Mouse (Mus musculus): ENCODE measurements at regions not wholly inside any gene's neighbourhood (a gene's known extent, or its start where the extent isn't known, plus 50 kb on each side); places are given as distances from the start of the nearest gene placed in this dataset.
"Not testable (repeated sequence)": the region's sequence is repeated elsewhere in the genome, so short reads cannot be mapped to it uniquely, and the experiment has no call there.

DNA sequence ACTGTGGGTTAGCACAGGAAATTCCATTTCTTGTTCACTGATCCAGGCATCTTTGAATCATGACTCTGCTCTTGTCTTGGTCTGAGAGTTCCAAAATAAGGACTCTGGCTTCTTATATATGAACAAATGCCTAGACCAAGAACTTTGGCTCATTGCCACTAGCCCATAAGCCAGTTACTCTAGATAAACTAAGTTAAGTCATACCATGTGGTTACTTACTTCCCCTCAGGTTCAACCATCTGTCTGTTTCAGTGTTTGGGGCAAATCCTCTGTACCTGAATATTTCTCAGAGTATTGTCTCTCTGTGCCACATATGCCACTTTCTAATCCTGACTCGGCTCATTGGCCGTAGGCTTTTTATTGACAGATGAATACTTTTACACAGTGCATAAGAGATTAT is 454.7 kb upstream of the Tbl1xr1 start:
- no peak for DNase-seq (ENCODE audit: low spot score in 2 of 2)

GRCm38 (mm10) chr3:21625039-21625438 is 451.4 kb upstream of the Tbl1xr1 start:
- DNase-seq (ENCODE audit: low spot score in 2 of 2), result no peak

DNA sequence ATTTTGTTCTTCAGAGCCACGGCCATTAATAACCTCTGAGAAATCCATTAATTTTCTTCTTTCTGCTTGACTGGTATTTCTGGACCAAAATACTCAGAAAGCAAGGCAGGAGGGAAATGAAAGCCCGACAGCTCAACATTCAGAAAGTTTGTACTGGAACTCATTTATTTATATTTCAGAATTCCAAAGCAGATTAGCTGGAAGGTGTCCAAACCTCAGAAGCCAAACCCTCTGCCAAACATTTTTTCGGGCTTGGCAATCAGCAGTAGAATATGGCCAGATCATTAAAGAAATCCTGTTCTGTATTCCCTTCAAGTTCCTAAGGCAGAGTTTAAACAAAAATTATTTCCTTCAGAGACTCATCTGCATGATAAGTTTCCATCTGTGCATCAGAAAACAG is 450.4 kb upstream of the Tbl1xr1 start:
- peak; percentile 59 to 70 for DNase-seq (ENCODE audit: low spot score in 2 of 2)

DNA sequence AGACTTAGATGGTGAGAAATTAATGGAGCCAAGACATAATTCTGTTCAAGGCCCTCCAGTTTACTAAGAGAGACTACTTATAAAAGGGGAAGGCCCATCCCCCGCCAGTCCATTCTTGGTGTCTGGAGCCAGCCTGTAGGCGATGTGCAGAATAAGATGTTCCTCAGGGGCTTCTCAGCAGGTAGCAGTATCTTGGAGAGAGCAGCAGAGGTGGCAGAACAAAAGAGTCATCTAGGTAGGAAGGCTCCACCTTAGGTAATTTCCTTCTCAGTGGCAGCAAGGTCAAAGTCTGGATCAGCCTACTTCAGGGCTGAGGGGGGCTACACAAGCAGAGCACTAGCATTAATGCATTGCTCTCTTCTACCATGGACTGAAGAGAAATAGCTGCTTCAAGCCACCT is 449.4 kb upstream of the Tbl1xr1 start:
- not testable (repeated sequence) for DNase-seq (ENCODE audit: low spot score in 2 of 2)

DNA sequence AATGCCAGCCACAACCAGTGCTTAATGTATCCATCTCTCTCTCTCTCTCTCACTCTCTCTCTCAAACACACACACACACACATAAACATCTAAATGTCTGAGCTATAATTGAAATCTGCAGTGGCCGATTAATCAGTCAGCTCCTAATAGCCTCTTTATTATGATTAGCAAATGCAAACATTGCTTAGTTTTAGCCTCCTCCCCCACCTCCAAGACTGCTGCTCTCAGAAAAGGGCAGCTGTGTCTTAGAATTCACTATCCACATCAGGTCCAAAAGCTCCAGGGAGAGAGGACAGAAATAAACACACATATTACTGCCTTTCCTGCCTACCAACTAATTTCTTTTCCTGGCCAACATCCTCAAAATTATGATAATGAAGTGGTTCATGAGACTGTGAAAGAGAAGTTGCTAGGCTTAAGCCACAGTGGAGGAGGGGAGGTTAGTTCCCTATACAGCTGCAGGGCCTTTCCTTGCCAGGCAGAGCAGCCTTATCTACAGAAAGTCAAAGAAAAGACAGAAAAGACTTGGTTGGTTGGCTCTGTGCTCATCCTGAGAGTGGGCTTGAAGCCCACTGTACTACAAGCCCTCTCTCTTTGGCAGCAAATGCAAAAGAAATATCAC is 442.7 kb upstream of the Tbl1xr1 start:
- DNase-seq (ENCODE audit: low spot score in 2 of 2), result peak in 1 of 2 experiments; percentile 6

GRCm38 (mm10) chr3:21634675-21635204 is 441.7 kb upstream of the Tbl1xr1 start:
- no peak for DNase-seq (ENCODE audit: low spot score in 2 of 2)

DNA sequence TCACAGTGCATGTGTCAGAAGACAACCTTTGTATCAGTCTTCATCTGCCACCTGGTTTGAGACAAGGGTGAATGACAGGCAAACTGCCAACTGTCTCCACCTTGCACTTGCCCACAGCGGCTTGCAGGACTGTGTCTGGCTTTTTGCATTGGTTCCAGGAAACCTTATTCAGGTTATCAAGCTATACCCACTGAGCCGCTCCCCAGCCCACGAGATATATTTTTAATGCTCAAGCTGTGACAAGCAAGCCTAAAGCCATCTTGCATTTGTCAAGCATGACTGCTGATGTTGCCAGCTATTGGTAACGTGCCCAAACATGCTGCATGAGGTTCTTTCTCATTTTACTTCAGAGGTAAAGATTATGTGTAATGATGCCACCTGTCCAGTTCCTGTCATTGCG is 437.6 kb upstream of the Tbl1xr1 start:
- no peak for DNase-seq (ENCODE audit: low spot score in 2 of 2)

GRCm38 (mm10) chr3:21639576-21639975 is 436.9 kb upstream of the Tbl1xr1 start:
- DNase-seq (ENCODE audit: low spot score in 2 of 2), result no peak

DNA sequence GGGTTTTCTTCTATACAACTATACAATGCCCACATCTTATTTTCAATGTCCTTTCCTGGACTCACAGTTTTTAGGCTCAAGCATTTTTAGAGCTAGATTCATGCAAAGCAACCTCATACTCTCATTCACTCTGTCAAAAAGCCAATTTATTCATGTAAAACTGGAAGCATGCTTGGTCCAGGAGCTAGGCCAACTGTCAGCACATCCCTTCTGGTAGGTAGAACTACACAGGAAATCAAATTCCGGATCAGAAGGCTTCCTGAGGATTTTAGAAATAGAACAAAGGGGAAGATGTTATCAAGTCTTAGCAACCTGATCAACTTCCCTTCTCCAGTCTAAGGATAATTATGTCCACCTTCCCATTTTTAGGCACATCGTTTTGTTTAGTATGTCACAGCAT is 432.4 kb upstream of the Tbl1xr1 start:
- peak in 1 of 2 experiments; percentile 11 for DNase-seq (ENCODE audit: low spot score in 2 of 2)

GRCm38 (mm10) chr3:21645268-21645667 is 431.2 kb upstream of the Tbl1xr1 start:
- DNase-seq (ENCODE audit: low spot score in 2 of 2), result no peak

DNA sequence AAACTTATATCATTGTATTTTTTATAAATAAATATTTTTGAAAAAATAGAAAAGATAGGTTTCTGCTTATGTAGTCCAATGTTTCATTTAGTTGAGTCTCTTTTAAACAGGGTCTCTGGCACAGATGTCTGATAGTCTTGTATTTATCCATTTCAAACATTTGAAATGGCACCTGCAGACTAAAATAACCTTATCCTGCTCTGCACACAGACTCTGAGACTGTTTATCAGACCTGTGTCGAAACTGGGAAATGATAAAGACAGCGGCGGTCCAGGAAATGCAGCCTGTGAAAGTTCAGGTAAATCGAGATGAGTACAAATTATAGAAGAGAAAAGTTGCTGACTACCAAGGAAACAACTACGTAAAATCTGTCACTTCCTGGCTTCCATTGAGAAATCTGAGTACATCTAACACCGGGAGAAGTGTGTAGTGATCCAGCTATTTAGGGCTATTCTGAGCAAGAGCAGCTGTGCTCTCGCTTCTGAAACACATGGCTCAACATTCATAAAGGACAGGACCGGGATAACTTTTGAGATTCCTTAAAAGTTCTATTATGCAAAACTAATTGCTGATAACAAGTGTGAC is 426.5 kb upstream of the Tbl1xr1 start:
- DNase-seq (ENCODE audit: low spot score in 2 of 2), result no peak

DNA sequence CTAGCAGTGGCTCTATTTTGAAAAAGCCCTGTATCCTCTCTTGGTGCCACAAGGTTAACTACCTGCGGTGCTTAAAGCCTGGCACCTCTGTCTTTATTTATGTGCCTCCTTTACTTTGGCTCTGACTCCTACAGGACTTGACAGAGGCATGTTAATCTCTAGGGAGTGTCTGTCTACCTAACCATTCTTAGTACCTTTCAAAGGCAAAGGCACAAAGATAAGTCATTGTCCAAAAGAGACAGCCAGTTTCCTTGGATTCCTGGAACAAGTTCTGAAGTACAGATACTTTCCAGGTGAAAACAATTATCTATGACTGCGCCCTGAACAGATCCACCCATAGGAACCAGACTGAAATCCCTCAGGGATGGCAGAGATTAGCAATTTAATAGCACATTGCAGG is 421.2 kb upstream of the Tbl1xr1 start:
- DNase-seq (ENCODE audit: low spot score in 2 of 2), result no peak

DNA sequence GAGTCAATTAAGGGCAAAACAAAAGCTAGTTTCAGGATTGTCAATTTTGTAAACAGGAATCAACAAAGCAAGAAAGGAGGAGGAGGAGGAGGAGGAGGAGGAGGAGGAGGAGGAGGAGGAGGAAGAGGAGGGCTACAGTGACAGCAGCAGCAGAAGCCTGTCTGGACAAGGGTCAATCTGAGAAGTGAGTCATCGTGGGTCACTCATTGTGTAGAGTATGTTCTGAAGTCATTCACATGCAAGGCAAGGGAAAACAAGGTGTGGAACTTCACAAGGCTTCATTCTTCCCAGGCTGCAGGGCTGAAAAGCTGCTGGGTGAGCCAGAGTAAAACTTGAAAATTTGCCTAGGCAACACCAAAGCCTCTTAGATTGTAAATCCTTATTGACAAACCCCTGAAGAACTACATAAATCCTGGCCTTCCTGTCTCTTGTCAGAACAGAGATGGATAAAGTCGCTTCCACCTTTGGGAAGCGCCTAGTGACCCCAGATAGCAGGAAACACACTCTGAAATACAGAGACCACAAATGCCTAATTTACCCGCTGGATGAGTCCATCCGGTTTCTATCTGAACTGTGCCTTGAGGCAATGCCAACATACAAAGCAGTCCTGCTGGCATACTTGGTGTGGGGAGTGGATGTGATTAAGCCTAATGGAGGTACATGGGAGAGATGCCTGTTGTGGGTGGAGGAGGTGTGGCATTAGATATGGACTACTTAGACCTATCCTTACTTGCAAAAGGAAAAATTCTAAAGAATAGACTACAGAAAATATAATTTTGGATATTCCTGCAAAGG is 408.9 kb upstream of the Tbl1xr1 start:
- DNase-seq (ENCODE audit: low spot score in 2 of 2), result no peak

DNA sequence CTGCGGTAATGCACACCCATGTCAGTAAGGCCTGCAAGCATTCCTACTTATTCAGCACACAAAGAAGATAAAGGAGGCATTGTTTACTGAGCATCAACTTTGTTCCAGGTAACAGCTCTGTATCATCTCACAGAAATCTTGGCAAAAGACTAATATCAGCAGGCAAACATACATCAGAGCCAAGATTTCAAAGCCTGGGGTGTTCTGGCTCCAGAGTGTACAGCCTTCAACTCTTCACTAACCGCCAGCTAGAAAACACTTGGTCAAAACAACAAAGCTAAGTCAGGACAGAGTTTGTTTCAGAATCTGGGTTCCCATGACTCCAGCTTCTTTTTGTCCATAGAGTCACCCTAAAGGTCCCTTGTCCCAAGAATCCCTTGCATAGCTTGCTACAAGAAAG is 404.6 kb upstream of the Tbl1xr1 start:
- DNase-seq (ENCODE audit: low spot score in 2 of 2), result no peak

DNA sequence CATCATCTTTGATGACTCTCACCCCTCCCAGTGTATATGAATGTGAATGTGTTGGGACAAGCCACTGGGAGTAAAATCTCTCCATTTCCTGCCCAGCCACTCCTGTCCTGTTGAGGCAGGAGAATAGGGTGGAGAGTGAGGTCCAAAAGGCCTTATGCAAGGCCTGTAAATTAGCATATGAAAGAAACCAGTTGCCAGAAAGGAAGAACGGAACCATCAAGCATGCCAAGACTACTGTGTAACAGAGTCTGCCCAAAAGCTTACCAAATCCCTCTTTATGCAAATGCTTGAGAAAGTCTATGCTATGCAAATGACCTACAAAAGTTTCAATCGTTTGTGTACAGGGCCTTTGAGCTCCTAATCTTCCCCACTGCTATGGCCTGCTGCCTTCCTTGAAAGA is 404.0 kb upstream of the Tbl1xr1 start:
- peak in 1 of 2 experiments; percentile 13 for DNase-seq (ENCODE audit: low spot score in 2 of 2)

DNA sequence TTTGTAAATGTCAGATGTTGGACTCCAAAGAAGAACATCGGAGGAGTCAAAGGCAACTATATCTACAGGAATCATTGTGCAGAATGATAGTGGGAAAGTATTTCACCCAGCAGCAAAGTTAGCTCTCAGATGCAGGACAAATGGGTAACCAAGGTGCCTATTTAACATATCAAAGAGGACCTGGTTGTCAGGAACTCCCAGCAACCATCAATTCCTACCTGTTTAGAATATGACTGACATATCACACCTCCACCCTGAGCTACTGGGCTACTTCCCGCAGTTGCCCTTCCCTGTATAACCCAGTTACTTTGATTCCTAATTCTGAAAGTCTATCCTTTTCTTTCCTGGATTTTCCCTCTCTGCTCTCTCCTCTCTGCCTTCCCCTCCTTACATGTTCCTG is 403.0 kb upstream of the Tbl1xr1 start:
- DNase-seq (ENCODE audit: low spot score in 2 of 2), result no peak

GRCm38 (mm10) chr3:21678265-21678664 is 398.2 kb upstream of the Tbl1xr1 start:
- no peak for DNase-seq (ENCODE audit: low spot score in 2 of 2)

DNA sequence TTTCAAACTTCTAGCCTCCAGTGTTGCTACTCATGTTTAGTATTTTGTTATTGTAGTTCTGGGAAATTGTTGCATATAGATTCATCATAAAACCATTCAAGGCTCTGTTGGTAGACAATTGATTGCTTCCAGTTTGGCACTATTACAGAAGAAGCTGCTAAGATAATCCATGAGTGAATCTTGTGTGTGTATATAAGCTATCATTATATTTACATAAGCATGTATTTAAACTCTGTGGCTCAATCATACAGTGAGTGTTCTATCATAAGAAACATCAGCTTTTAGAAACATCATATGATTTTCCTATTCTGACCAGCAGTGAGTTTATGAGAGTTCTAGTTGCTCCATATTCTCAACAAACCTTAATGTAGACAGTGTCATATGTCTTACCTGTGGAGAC is 397.7 kb upstream of the Tbl1xr1 start:
- DNase-seq (ENCODE audit: low spot score in 2 of 2), result no peak

DNA sequence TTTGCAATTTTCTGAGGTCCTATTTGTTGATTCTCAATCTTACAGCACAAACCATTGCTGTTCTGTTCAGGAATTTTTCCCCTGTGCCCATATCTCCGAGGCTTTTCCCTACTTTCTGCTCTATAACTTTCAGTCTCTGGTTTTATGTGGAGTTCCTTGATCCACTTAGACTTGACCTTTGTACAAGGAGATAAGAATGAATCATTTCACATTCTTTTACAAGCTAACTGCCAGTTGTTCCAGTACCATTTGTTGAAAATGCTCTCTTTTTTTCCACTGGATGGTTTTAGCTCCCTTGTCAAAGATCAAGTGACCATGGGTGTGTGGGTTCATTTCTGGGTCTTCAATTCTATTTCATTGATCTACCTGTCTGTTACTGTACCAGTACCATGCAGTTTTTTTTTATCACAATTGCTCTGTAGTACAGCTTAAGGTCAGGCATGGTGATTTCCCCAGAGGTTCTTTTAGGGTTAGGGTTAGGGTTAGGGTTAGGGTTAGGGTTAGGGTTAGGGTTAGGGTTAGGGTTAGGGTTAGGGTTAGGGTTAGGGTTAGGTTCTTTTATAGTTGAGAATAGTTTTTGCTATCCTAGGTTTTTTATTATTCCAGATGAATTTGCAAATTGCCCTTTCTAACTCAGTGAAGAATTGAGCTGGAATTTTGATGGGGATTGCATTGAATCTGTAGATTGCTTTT is 378.3 kb upstream of the Tbl1xr1 start:
- not testable (repeated sequence) for DNase-seq (ENCODE audit: low spot score in 2 of 2)

DNA sequence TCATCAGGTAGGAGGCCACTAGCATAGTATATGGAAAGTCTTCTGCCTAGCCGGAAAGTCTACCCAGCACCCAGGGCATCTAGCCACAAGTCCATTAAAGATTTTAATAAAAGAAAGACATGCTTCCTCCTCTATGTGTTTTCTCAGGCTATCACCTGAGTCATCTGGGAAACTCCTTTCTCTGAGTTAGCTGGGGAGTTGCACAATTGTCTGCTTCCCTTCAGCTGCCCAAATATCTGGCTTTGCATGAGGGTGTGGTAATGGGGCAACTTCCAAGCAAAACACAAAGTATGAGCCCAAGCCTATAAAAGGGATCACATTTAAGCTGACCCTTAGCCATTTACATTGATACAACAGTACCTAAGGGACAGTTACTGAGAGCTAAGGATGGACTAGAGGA is 376.9 kb upstream of the Tbl1xr1 start:
- DNase-seq (ENCODE audit: low spot score in 2 of 2), result no peak

- DNase-seq (ENCODE audit: low spot score in 2 of 2), result no peak
Measured at GRCm38 (mm10) chr3:21700326-21700725, 376.1 kb upstream of the Tbl1xr1 start.
